Mouse (Mus musculus) brain, embryonic 14.5 days (tissue): ENCODE results near the gene Dtx1.

Source experiments
- CTCF ChIP-seq: fragments of 200-500 bp; IDR thresholded peaks from 2 replicates; pipeline ENCODE4 v1.5.1; 2012; ENCODE audit warnings: inconsistent platforms, mild to moderate bottlenecking, moderate library complexity, borderline replicate concordance; ENCODE audit not compliant: insufficient read depth, insufficient read length; ENCODE audit errors: extremely low read depth
- POLR2A ChIP-seq: fragments of 200-500 bp; IDR thresholded peaks from 2 replicates; pipeline ENCODE4 v1.6.1; 2012; ENCODE audit warnings: mild to moderate bottlenecking, inconsistent platforms, borderline replicate concordance; ENCODE audit not compliant: poor library complexity, insufficient read depth, insufficient read length, severe bottlenecking; ENCODE audit errors: extremely low read depth

DNA sequence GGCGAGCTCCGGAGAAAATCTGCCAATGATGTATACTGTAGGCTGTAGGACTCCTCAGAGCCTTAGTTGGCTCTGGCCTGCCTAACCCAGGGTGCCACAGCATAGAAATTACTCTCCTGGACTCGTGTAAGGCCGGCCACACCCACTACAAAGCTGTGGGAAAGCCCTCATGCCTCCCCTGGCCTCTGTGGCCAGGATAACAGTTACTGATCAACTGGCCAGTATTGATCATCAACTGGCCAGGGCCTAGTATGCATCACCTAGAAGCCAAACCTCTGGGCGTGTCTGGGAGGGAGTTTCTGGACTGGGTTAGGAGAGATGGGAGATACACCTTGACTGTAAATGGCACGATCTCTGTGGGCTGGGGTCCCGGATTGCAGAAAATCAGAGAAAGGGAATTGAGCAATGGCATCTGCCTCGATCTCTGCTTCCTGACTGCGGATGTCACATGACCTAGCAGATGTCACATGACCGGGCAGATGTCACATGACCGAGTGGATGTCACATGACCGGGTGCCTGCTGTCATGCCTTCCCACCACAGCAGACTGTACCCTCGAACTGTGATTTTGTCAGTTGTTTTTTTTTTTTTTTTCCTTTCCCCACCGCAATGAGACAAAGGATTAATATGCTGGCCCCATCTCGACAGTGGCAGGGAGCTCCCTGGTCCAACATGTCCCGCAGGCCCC lies 15.5 kb downstream of the Dtx1 start:
- no peak for TF ChIP-seq CTCF
- no peak for TF ChIP-seq POLR2A
